Mouse (Mus musculus) cerebellum, adult 2 months (tissue): Measurements from ENCODE around the gene Tsga10ip. TPM values are rescaled to one million over a fixed set of nuclear protein-coding genes. Genes with fewer than 3 reads are reported as not detected.

ENCODE experiments used
- DNase-seq, 2 experiments: peaks; one replicate each; pipeline ENCODE4 v3.0.0; 2021
- H3K27ac ChIP-seq: fragments of 200-500 bp; 2 replicates; pipeline ENCODE4 v1.5.1; 2012; ENCODE audit warnings: low read length, control low read depth, inconsistent platforms; ENCODE audit not compliant: insufficient read depth
- H3K27me3 ChIP-seq: fragments of 200-500 bp; 2 replicates; pipeline ENCODE4 v1.6.1; 2012; ENCODE audit warnings: inconsistent platforms, mild to moderate bottlenecking, low read length, moderate library complexity; ENCODE audit not compliant: control insufficient read depth, insufficient read depth
- H3K4me1 ChIP-seq: fragments of 200-500 bp; 2 replicates; pipeline ENCODE4 v1.6.1; 2011; ENCODE audit warnings: low read length; ENCODE audit not compliant: control insufficient read depth, insufficient read depth
- H3K4me3 ChIP-seq: fragments of 200-500 bp; replicated peaks from 2 replicates; pipeline ENCODE3; 2011; ENCODE audit warnings: mild to moderate bottlenecking, low read depth, low read length, control low read depth; ENCODE audit not compliant: insufficient read depth
- CTCF ChIP-seq: fragments of 200-500 bp; IDR thresholded peaks from 2 replicates; pipeline ENCODE4 v1.5.1; 2011; ENCODE audit warnings: low read depth, mild to moderate bottlenecking, control low read depth, low read length, moderate library complexity, borderline replicate concordance; ENCODE audit not compliant: insufficient read depth
- POLR2A ChIP-seq: fragments of 200-500 bp; IDR thresholded peaks from 2 replicates; pipeline ENCODE4 v1.6.1; 2011; ENCODE audit warnings: low read length, control low read depth, borderline replicate concordance; ENCODE audit not compliant: insufficient read depth
- WGBS: fragments of 180-500 bp; shearing (Covaris S2); methylation state at CpG from one replicate; pipeline ENCODE4 v1.1.7; 2018; 5-methylcytosine and 5-hydroxymethylcytosine counted together
- polyA plus RNA-seq: library from polyadenylated mRNA; depleted of rRNA; stranded (reverse); fragments of >200 nt; gene quantifications from 2 replicates; pipeline ENCODE4 v1.2.3, GENCODE M21; 2012

Tsga10ip gene
- polyA plus RNA-seq, 1 experiment, result not detected

DNA sequence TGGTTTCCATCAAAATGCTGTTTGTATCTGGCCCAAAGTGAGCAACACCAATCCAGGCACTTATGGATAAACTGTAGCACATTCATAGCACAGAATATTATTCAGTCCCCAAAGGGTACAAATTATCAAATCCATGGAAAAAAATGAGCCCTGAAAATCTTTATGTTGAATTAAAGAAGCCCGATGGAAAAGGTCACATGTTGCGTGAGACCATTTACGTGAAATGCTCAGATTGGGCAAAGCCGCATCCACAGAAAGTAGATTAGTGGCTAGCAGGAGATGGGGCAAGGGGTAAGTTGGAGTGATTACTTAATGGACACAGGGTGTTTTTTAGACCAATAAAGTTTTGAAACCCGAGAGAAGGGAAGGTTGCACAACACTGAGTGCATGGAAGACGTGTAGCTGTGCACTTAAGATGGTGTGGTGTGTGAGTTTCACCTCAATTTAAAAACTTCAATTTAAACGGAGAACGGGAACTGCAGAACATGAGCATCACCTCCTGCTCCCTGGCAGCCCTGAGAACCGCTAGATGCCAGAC is 42.1 kb upstream of the Tsga10ip start:
- Histone ChIP-seq H3K27me3 (no peaks in the 10 kb centered on the region), H3K4me1 (no peaks in the 10 kb centered on the region; the same call in 1 of the 2 replicates), H3K27ac (no peak overlapping the region), H3K4me3 (no peak overlapping the region)
- DNase-seq, result no peak
- TF ChIP-seq CTCF (no peak), POLR2A (no peak)
- WGBS, result 70% methylated on average over 9 of the region's 9 CpGs

DNA sequence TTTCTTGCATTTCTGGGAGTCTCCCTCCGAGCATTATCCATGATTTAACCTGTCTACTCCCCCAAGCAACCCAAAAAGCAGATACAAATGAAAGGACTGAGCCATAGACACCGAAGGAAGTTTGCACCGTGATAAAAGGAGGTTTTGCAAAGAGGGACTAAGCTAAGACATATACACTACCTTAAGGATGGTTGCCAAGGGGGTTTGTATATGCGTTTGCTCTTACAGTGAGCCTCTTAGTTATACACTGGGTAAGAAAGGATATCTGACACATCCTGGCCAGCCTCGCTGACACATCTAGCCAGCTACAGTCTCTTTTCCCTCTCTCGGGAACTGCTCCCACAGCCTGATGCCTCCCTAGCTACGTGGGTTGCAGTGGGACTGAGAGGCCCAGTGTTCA is 31.6 kb upstream of the Tsga10ip start:
- WGBS, result 74% methylated on average over 7 of the region's 7 CpGs
- no peak for DNase-seq
- Histone ChIP-seq H3K4me1 (peaks cover 32% of the 10 kb centered on the region), H3K27ac (no peak overlapping the region), H3K4me3 (no peak overlapping the region), H3K27me3 (no peaks in the 10 kb centered on the region)
- no peak for TF ChIP-seq POLR2A
- TF ChIP-seq CTCF, result no peak

DNA sequence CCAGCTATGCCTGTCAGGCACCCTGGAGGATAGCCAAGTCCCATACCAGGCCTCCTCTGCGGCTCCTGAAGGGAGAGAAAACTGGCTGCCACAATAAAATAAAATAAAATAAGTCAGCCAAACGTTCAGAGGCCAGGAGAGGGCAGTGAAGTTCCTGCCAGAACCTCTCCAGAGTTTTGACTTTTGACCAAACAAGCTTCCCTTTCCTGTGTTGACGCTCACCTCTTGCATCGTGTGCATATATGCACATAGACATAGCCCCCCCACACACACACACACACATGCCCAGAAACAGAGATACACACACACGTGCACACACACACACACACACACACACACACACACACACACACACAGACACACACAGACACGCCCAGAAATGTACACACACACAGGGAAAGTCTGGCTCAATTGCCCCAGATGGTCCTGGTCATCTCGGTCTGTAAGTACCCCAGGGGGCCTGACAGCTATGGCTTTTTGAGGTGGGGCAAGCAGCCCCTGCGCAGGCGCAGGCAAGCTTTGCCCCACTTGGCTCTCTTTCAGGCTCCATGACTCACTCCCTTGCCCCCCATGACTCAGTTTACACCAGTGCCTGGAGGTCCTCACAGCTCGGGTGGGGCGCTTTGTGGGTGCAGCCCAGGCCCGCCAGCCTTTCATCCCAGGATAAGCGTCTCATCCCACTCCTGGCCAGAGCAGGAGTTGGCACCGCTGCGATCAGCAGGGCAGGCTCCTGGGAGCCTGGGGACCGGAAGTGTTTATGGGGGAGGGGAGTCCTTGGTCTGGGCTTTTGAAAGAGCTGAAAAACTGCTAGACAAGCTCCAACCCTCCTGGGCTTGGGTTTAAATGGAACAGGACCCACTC is 30.9 kb upstream of the Tsga10ip start:
- no peak overlapping the region for H3K4me3 ChIP-seq
- H3K27me3 ChIP-seq, result no peaks in the 10 kb centered on the region
- no peak overlapping the region for H3K27ac ChIP-seq
- 4% methylated on average over 16 of the region's 16 CpGs for WGBS
- peaks cover 32% of the 10 kb centered on the region for H3K4me1 ChIP-seq
- no peak for TF ChIP-seq POLR2A
- peak; percentile 33; the same call in 1 of the 2 replicates for TF ChIP-seq CTCF
- DNase-seq, result peak; percentile 43 to 47

DNA sequence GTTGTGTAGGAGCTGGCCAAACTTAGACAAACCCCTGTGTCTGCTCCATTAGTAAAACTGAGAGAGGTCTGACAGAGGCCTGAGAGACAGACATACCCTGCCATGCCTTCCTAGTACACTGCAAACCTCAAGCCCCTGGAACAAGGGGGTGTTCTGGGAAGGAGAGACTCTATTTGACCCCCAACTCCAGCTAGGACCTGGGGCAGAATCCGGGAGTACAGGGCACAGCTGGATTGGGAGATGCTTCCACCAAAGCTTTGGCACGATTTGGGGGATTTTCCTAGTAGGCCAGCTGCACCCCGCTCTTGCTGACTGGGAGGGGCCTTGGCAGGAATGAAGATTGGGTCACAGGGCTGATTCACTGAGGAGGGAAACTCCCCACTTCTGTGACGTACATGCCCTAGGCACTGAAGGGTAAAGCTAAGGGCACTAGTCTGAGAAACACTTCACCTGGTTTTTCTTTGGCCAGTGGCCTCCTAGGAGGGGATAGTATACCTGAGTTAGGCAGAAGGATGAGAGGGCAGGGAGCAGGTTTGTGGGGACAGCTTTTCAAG is 29.7 kb upstream of the Tsga10ip start:
- no peaks in the 10 kb centered on the region for H3K27me3 ChIP-seq
- no peak overlapping the region for H3K4me3 ChIP-seq
- H3K4me1 ChIP-seq, result peaks cover 34% of the 10 kb centered on the region
- WGBS, result 69% methylated on average over 4 of the region's 4 CpGs
- TF ChIP-seq CTCF (no peak), POLR2A (no peak)
- no peak for DNase-seq
- H3K27ac ChIP-seq, result no peak overlapping the region

DNA sequence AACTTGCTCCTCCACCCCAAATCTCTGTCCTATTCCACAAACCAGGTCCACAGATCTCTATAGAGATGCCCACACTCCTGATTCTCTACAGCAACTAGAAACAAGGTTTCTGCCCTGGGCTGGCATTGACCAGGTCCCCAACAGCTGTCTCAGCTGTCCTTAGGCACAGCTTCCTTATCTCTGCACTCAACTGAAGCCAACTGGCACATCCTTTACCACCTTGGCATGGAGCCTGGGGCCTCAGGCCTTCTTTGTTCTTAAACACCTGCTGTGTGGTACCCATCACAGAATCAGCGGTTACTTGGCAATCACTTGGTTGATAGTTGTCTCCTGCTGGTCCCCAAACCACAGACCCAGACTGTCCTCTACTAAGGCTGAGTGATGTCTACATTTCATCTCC is 28.1 kb upstream of the Tsga10ip start:
- H3K27me3 ChIP-seq, result no peaks in the 10 kb centered on the region
- no peak for TF ChIP-seq POLR2A
- TF ChIP-seq CTCF, result no peak
- WGBS, result 24% methylated on average over 1 of the region's 1 CpGs

DNA sequence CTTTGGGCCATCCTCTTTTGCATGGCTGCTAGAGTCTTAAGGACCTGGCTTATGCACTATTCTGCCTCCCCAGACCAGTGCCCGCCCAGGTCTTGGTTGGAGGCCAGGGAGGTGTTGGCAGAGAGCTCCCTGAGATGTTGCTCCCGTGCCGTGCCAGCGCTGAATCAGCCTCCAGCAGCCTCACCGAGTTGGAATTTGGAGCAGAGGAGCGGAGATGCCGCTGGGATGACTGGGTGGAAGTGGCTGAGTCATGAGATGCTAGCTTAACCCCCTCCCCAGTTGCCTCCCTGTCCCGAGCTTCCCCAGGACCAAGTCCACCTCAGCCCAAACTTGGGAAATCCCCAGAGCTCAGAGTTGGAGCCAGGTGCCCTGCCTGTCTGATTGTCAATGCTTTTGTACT is 27.5 kb upstream of the Tsga10ip start:
- 6% methylated on average over 8 of the region's 8 CpGs for WGBS

More for the DNA sequence above, 28.1 kb upstream of the Tsga10ip start:
- DNase-seq, result peak in 1 of 2 experiments; percentile 32
- H3K27ac ChIP-seq, result peak overlapping the region; percentile 4; the same call in 1 of the 2 replicates
- H3K4me1 ChIP-seq, result peaks cover 45% of the 10 kb centered on the region
- H3K4me3 ChIP-seq, result no peak overlapping the region

DNA sequence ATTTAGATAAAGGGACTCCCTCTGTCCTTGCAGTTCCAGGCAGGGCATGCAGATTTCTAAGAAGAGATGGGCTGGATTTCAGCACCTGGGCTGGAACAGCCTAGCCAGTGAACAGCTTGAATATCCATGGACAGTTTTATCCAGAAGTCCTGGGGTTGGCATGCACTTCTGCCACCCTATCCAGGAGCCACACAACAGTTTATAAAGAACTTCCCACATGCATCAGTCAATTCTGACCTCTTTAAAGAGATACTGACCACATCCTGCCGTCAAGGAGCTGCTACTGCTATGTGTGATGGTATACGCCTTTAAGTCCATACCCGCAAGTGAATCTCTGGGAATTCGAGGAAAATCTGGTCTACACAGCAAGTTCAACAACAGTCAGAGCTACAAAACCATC is 26.9 kb upstream of the Tsga10ip start:
- WGBS, result 61% methylated on average over 4 of the region's 4 CpGs
- peaks cover 45% of the 10 kb centered on the region for H3K4me1 ChIP-seq
- H3K4me3 ChIP-seq, result no peak overlapping the region
- H3K27ac ChIP-seq, result 0 out of 2 replicates have a peak overlapping the region, but pooled peaks have one; percentile 4
- TF ChIP-seq CTCF, result no peak
- TF ChIP-seq POLR2A, result no peak
- DNase-seq, result no peak
- H3K27me3 ChIP-seq, result no peaks in the 10 kb centered on the region

More for the DNA sequence above, 27.5 kb upstream of the Tsga10ip start:
- Histone ChIP-seq H3K27me3 (no peaks in the 10 kb centered on the region), H3K4me1 (peaks cover 45% of the 10 kb centered on the region), H3K4me3 (no peak overlapping the region), H3K27ac (peak overlapping the region; percentile 4; the same call in 1 of the 2 replicates)
- peak; percentile 80 to 81 for DNase-seq
- no peak for TF ChIP-seq CTCF
- TF ChIP-seq POLR2A, result no peak
